16 mouse cellular contexts compared by ENCODE assay signal in the genomic region with DNA sequence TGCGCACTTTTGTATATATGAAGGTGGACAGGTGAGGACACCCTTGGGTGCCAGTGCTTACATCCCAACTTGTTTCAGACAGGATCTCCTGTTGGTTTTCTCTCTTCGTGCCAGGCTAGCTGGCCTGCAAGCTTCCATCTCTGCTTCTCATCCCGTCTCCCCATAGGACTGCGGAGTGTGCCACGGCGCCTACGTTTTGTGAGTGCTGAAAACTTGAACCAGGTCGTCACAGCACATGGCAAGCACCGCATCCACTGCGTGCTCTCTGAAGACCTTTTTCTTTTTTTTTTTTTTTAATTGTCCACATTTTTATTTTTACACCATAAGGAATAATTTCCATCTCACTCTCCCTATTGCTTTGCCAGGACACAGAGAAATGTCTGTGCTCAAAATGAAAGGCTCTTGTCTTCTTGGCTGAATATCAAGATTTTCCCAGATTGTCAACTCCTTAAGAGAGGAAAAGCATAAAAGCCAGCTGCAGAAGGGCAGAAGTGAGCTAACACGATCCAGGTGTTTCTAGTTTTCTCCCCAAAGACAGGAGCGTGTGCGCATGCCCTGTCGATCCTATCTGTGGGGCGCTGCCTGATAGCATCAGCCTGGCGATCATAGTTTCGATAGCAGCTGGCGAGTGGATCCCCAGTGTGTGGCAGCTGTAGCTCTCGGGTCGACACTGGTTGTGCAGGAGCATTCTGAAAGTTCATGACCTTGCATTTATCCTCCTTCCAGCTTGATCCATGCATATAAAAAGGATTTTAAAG.
DNase-seq lines count a peak whose midpoint lies in the region; ATAC-seq and TF ChIP-seq lines count a peak whose summit lies in the region.
"Had no signal": no experiment of that assay in that cellular context is flagged by ENCODE, and none has a peak within 500 bp of the region (broad histone marks: within the 10 kb centered on the region; RNA-seq: fewer than 3 reads in every experiment).

No protein-coding gene starts in this region.

- DNase-seq in cerebellum, postnatal 10 days = peak; percentile 10 to 12
- DNase-seq in cerebellum, adult 11 months = no peak
- no peak for DNase-seq in liver, adult 2 months (ENCODE audit: extremely low read depth, low read depth, low spot score)
- DNase-seq in liver = no peak
- DNase-seq in limb, embryonic 11.5 days (ENCODE audit: low spot score) = peak; percentile 67
- DNase-seq in lung, postnatal 4 days = peak; percentile 43 to 80
- DNase-seq in heart, adult 11 months = no peak
- DNase-seq in right cerebral cortex, postnatal 14 days = no peak
- DNase-seq: cerebellum, adult 8-10 months; left cerebral cortex, postnatal 4 days; right cerebral cortex, postnatal 4 days; thymus, adult 18-20 months had no signal

- H3K27me3 ChIP-seq in liver, adult 2 months (ENCODE audit: control insufficient read depth, insufficient read depth, low read length) = no peaks in the 10 kb centered on the region
- no peaks in the 10 kb centered on the region for H3K27me3 ChIP-seq in limb, embryonic 11.5 days (ENCODE audit: control insufficient read depth, insufficient read depth, low read length)
- H3K27me3 ChIP-seq: neural tube, embryonic 13.5 days had no signal

- peaks cover 17% of the 10 kb centered on the region for H3K4me1 ChIP-seq in liver, adult 2 months (ENCODE audit: control insufficient read depth, insufficient read depth, low read length)
- H3K4me1 ChIP-seq in limb, embryonic 11.5 days (ENCODE audit: control insufficient read depth, insufficient read depth, low read length) = peaks cover 9% of the 10 kb centered on the region; the same call in 1 of the 2 replicates
- H3K4me1 ChIP-seq: midbrain, embryonic 10.5 days; neural tube, embryonic 13.5 days had no signal

- no peak; the same call in 1 of the 2 replicates for ATAC-seq in limb, embryonic 11.5 days (ENCODE audit: insufficient number of reproducible peaks, low FRiP score, low TSS enrichment, low read depth)

- no peaks in the 10 kb centered on the region for H3K36me3 ChIP-seq in liver, adult 2 months (ENCODE audit: control insufficient read depth, insufficient read depth, low read length)
- H3K36me3 ChIP-seq in limb, embryonic 11.5 days (ENCODE audit: control insufficient read depth, insufficient read depth, low read length) = no peaks in the 10 kb centered on the region
- H3K36me3 ChIP-seq: midbrain, embryonic 10.5 days; neural tube, embryonic 13.5 days had no signal

- H3K4me2 ChIP-seq in limb, embryonic 11.5 days (ENCODE audit: low read depth, severe bottlenecking) = peak overlapping the region; percentile 31
- H3K4me2 ChIP-seq: heart, embryonic 11.5 days; hindbrain, embryonic 14.5 days; neural tube, embryonic 13.5 days had no signal

- peak overlapping the region; percentile 92 for H3K27ac ChIP-seq in liver, adult 2 months (replicated peaks; ENCODE audit: insufficient read depth, low read depth, low read length)
- no peak overlapping the region for H3K27ac ChIP-seq in limb, embryonic 11.5 days (replicated peaks; ENCODE audit: low read depth, low read length)
- H3K27ac ChIP-seq: hindbrain, embryonic 14.5 days; midbrain, embryonic 10.5 days; neural tube, embryonic 13.5 days had no signal

- no peaks in the 10 kb centered on the region for H3K79me2 ChIP-seq in liver, adult 2 months (ENCODE audit: control insufficient read depth, insufficient read depth, low read length)

- no peak for TF ChIP-seq POLR2A in liver, adult 2 months (IDR thresholded peaks at IDR 0.05; ENCODE audit: extremely low read depth, insufficient read depth, low read length)

- TF ChIP-seq CTCF in liver, adult 2 months (IDR thresholded peaks at IDR 0.05; ENCODE audit: low read depth, low read length) = no peak

- WGBS in liver, adult 2 months = 86% methylated on average over 20 of the region's 20 CpGs
- 30% methylated on average over 20 of the region's 20 CpGs for WGBS in limb, embryonic 11.5 days

- H3K9ac ChIP-seq in liver, adult 2 months (ENCODE audit: low read depth, low read length) = no peak overlapping the region
- H3K9ac ChIP-seq in limb, embryonic 11.5 days (ENCODE audit: low read length) = no peak overlapping the region
- H3K9ac ChIP-seq: hindbrain, embryonic 14.5 days; neural tube, embryonic 13.5 days had no signal

- H3K4me3 ChIP-seq in liver, adult 2 months (ENCODE audit: insufficient read depth, low read depth, low read length) = no peak overlapping the region
- H3K4me3 ChIP-seq in limb, embryonic 11.5 days (ENCODE audit: low read depth, low read length) = no peak overlapping the region
- H3K4me3 ChIP-seq: midbrain, embryonic 10.5 days; neural tube, embryonic 13.5 days had no signal

- no peaks in the 10 kb centered on the region for H3K9me3 ChIP-seq in limb, embryonic 11.5 days (ENCODE audit: control insufficient read depth, low read length)
- H3K9me3 ChIP-seq: midbrain, embryonic 10.5 days; neural tube, embryonic 13.5 days had no signal

Comparison
In these comparisons a context has a peak if more than half of its experiments do, and no peak if none do; other contexts are left out.
1. DNase-seq: peak in cerebellum, postnatal 10 days (2 of 2), limb, embryonic 11.5 days (single experiment) and lung, postnatal 4 days (2 of 2); none in cerebellum, adult 11 months (single experiment), liver, adult 2 months (single experiment), liver (single experiment), heart, adult 11 months (single experiment) and right cerebral cortex, postnatal 14 days (single experiment).